Mouse (Mus musculus) spleen, postnatal 10 days (tissue): ENCODE measurements at regions not wholly inside any gene's neighbourhood (a gene's known extent, or its start where the extent isn't known, plus 50 kb on each side); places are given as distances from the start of the nearest gene placed in this dataset.
"Not testable (repeated sequence)": the region's sequence is repeated elsewhere in the genome, so short reads cannot be mapped to it uniquely, and the experiment has no call there.

Source experiments
- DNase-seq, 2 experiments: peaks; one replicate each; pipeline ENCODE4 v3.0.0; 2021 to 2022; ENCODE audit warnings: low spot score in 2 of 2

GRCm38 (mm10) chr2:84042793-84043192 lies 52.4 kb downstream of the Gm13691 start:
- DNase-seq = no peak

- DNase-seq = no peak
Observed at GRCm38 (mm10) chr2:84048398-84049140, 58.2 kb downstream of the Gm13691 start.

DNA sequence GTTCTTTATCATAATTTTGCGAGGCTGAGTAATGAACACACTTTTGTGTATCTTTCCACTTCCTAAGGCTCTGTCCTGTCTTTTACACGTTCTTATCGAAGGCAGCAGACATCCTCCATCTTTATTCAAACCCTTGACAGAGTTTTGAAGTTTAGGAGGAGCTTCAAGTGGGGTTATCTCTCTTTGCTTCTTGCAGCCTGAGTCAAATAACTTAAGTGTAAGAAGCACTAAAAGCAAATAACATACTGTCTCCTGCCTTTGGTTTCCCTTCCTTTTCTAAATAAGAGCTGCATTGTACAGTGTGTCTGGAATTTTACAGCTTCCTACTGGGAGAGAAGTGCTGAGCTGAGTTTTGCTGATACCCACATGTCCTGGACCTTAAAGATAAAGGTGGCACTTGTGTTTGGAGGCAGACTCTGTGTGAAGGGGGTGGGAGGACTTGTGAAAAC lies 61.6 kb downstream of the Gm13691 start:
- peak; percentile 34 to 36 for DNase-seq

DNA sequence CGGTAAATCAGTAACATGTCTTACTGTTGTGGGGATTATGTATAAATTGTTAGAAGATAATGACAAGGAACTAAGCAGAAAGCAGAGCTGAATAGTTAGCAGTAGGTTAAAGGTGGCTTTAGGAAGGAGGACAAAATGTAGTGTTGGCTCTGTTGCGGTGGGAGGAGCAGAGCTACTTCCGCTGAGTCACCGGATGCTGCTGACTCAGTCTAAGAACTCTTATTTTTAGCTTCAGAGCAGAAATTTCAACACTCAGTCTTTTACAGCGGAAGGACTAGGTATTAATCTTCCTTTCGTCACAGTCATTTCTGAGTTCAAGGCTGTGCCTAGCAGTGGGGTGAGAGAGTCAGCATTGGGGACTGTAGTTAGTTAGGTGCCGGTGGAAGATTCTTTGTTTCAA lies 68.9 kb downstream of the Gm13691 start:
- peak; percentile 38 to 70 for DNase-seq

DNA sequence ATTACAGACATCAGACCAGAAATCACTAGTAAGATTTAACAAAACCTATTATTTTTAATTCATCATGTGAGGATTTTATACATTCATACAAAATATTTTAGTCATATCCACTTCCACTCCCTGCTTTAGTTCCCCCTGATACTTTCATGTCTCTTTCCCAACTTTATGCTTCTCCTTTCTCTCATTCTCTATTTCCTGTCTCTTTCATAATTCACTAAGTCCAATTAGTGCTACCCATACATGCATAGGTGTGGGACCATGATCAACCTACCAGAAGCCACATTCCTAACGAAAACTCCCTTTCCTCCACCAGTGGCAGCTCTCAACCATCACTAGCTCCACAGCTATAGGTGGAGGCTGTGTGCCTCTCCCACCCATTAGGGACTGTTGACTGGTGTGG lies 70.9 kb downstream of the Gm13691 start:
- no peak for DNase-seq

DNA sequence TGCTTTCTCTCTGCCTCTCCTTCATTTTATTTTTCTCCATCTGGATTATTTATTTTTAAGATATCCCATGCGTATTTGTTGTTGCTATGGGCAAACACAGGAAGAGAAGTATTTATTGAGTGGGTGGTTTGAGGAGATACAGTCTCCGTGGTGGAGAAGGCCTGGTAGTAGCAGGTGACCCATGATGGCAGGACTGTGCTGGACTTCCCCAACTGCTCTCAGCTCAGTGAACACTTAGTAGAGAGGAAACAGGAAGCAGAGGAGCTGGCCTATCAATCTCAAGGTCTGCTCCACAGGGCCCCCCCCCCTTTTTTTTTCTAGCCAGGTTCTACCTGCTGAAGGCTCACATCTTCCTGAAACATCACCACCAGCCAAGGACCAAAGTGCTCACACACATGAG lies 74.0 kb downstream of the Gm13691 start:
- DNase-seq = no peak

DNA sequence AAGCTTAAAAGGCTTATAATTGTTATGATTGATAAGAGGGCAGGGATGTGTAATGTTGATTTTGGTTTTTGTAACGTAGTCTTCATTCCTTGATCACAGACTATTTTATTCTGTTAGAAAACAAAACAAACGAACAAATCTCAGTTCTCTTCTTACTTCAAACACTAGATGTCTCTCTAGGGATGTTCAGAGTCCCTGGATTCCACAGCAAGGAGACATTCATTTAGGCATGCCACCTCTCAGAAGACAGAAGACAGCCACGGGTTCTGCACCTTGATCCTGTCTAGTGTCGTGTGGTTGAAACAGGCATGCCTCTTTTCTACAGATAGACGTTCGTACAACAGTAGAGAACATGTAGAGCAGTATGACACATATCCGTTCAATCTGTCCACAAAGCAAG lies 74.7 kb downstream of the Gm13691 start:
- no peak for DNase-seq

- no peak for DNase-seq
Observed at GRCm38 (mm10) chr2:84065749-84066148, 75.4 kb downstream of the Gm13691 start.

GRCm38 (mm10) chr2:84066151-84066693 lies 75.9 kb downstream of the Gm13691 start:
- DNase-seq = no peak

GRCm38 (mm10) chr2:84066785-84067526 lies 76.6 kb downstream of the Gm13691 start:
- DNase-seq = no peak

GRCm38 (mm10) chr2:84068617-84069016 lies 78.3 kb downstream of the Gm13691 start:
- DNase-seq = no peak

DNA sequence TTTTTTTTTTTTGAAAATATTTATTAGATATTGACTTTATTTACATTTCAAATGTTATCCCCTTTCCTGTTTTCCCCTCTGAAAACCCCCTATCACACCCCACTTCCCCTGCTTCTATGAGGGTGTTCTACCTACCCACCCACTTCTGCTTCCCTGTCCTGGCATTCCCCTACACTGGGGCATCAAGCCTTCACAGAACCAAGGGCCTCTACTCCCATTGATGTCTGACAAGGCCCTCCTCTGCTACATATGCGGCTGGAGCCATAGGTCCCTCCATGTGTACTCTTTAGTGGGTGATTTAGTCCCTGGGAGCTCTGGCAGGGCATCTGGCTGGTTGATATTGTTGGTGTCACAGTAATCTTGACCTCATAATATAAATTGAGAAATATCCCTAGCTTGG lies 79.1 kb downstream of the Gm13691 start:
- DNase-seq = not testable (repeated sequence)

DNA sequence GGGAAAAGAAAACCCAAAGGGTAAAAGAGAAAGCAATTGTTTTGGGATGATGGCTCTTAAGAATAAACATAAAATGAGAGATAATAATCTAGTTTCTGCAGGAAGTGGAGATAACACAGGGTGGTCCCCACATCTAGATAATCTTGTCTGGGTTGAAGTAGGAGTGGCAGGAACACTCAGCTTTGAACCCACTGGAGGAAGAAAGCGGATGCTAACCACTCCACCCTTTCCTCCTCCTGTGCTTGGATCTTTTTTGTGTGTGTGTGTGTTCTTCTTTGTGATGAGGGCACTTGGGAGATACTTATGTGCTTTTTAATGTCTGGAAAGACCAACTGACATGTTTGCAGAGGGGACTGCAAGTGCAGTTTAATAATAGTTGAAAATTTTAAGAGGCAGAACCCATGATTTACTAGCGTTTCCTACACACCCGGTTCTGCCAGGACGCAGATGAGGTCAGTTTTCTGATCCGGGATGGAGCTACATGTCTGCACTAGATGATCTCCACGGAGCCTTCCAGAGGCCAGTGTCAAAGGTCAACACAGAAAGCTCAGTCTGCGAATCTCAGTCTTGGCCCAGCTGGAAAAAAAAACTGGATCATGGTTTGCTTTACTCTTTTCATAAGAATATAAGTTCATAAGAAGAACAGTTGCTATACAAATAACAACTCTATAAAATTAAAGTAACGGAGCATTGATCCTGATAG lies 82.7 kb downstream of the Gm13691 start:
- no peak for DNase-seq

GRCm38 (mm10) chr2:84075944-84076343 lies 85.6 kb downstream of the Gm13691 start:
- DNase-seq = no peak

DNA sequence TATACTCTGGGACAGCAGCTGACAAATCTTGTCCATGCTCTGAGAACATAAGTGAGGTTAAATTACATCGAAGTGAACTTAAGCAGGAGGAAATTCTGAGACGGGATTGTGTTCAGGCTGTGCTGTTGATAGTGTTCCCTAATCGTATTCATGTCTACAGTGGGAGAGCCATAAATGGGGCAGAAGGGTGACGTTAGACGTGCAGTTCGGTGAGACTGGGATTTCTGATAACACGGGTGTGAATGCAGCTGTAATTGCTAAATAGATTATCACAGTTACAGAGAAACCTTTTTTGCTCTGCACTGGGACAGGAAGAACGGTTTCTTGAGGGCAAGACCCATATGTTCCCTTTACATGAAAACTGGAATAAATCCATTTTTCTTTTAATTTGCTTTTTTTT lies 88.9 kb downstream of the Gm13691 start:
- DNase-seq = no peak

GRCm38 (mm10) chr2:84080228-84080627 lies 89.9 kb downstream of the Gm13691 start:
- no peak for DNase-seq

DNA sequence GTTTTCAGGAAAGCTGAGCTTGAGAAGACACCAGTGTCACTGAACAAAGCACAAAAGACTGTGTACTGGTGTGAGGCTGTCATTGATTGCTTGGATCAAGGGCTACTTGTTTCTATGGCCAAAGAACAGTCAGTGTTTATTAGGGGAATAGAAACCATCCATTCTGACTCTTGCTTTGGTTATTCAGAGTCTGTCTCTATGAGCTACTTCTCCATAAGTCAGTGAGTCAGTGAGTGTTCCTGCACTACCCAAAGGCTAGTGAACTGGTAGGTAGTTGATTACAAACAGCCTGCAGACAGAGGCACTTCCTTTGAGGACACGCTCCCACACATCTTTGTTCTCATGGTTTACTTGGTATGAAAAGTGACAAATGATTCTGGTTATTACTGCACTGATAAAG lies 104.4 kb downstream of the Gm13691 start:
- no peak for DNase-seq

DNA sequence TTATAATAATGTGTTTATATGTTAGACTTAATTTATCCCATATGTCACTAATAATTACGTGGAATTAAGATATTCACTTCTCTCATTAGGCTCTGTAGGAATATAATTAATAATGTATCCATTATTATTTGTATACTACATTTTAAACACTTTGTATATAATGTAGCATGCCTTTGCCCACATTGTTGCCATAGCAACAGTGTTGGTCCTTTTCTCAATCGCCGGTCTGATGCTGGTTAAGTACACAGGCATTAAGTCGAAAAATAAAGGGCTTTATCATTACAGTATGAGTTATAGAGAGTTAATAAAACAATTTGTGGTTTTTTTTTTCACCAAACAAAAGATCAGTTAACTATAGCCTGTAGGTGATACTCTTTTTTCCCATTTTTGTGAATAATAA lies 108.4 kb downstream of the Gm13691 start:
- no peak for DNase-seq

DNA sequence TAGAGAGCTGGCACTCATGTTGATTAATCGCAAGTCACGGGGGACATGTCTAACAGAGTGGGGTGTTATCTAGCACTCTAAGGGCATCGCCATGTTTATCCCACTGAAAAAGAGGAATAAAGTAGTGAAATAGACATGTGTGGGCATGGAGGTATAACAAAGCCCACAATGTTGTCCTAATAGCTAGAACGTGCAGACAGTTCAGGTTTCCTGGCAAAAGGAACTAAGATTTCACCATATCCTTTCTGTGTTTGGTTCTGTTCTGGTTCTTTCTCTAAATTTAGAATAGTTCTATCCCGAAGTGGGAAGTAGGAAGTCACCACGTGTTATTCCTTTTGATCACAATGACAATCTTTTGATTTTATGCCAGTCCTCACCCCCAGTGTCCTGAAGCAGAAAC lies 123.2 kb downstream of the Gm13691 start:
- DNase-seq = no peak

DNA sequence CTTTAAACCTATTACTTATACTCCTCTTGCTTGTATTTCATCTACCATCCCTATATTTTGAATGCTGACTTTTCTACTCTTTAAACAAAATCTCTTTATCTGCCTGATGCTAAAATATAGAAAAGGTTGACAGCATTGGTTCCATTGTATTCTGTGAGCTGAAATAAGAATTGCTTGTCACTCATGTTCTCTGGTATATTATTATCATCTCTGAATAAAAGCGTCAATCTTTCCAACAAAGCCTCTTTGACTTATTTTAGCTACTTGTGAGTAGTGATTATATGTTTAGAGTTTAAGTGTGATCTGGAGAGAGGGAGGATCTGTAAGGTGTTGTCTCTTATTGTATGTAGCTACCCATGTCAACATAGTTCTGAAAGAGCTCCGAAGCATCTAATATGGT lies 129.5 kb downstream of the Gm13691 start:
- DNase-seq = no peak

GRCm38 (mm10) chr2:84127586-84127985 lies 137.2 kb downstream of the Gm13691 start:
- no peak for DNase-seq

DNA sequence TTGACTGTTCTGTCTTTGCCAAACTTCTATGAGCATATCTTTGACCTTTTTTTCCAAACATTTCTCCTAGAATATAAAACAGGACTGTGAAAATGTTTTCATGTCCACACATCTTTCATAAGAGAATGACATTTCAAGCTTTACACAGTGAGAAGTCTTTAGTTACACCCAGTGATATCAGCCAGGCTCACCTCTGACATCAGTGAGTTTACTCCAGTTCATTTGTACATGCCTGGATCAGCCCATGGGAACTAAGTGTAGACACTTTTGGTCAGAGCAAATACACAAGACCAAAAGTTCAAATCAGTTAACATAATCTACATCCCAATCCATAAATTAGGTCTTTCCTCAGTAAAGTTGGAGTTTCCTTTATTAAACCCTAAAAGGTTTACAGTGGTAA lies 171.4 kb downstream of the Gm13691 start:
- DNase-seq = no peak
